In the genomic region with DNA sequence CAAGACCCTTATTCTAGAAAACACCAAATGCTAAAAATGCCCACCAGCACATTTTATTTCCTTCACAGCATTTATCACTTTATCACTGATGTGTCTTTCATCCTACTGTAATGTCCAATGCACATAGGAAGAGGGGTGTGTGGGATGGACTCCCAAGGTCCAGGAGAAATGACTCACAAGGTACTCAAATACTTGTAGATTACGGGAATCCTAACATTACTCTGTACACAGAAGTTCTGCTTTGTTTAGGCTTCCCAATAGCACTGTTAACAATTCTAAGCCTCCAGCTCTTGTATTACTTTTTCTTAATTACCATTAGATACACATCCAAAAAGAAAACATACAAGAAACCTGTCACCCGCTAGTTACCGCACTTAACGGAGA, we compare ENCODE assay signal across 9 mouse cellular contexts. TPM values are rescaled to one million over a fixed set of nuclear protein-coding genes. Genes with fewer than 3 reads are reported as not detected.
DNase-seq lines count a peak whose midpoint lies in the region; ATAC-seq and TF ChIP-seq lines count a peak whose summit lies in the region.
"Had no signal": no experiment of that assay in that cellular context is flagged by ENCODE, and none has a peak within 500 bp of the region (broad histone marks: within the 10 kb centered on the region; RNA-seq: fewer than 3 reads in every experiment).

No protein-coding gene starts in this region.

- TF ChIP-seq CTCF in kidney, adult 2 months (conservative IDR thresholded peaks at IDR 0.05; ENCODE audit: insufficient read depth, insufficient read length, low read depth, low read length) = no peak

- peak overlapping the region; percentile 62 for H3K4me3 ChIP-seq in kidney, adult 2 months (ENCODE audit: insufficient read depth, low read depth, low read length)
- H3K4me3 ChIP-seq in hindbrain, embryonic 11.5 days (ENCODE audit: low read depth, low read length) = peak overlapping the region; percentile 98
- H3K4me3 ChIP-seq in midbrain, embryonic 11.5 days (ENCODE audit: low read depth, low read length) = peak overlapping the region; percentile 96

- H3K9ac ChIP-seq in hindbrain, embryonic 11.5 days (ENCODE audit: low read depth, low read length) = peak overlapping the region; percentile 99
- peak overlapping the region; percentile 99 for H3K9ac ChIP-seq in midbrain, embryonic 11.5 days (ENCODE audit: low read length)

- no peak for DNase-seq in kidney, adult 2 months
- DNase-seq in kidney, postnatal 36 days = no peak
- DNase-seq in NIH3T3 (ENCODE audit: low read depth) = peak; percentile 55
- no peak for DNase-seq in hindbrain, embryonic 11.5 days (ENCODE audit: low spot score)
- peak; percentile 87 for DNase-seq in midbrain, embryonic 11.5 days (ENCODE audit: low spot score, missing footprints)
- DNase-seq in urinary bladder, postnatal 4 days (ENCODE audit: low spot score in 2 of 2) = no peak
- DNase-seq in layer of hippocampus, adult 9-10 months (ENCODE audit: low spot score) = no peak
- DNase-seq in yolk sac, embryonic 10.5 days (ENCODE audit: low spot score) = no peak

- TF ChIP-seq POLR2A in kidney, adult 2 months (IDR thresholded peaks at IDR 0.05; ENCODE audit: low read depth, low read length) = no peak

- H3K4me1 ChIP-seq in kidney, adult 2 months (ENCODE audit: control insufficient read depth, insufficient read depth, low read length) = peaks cover 4% of the 10 kb centered on the region
- no peaks in the 10 kb centered on the region; the same call in 1 of the 2 replicates for H3K4me1 ChIP-seq in hindbrain, embryonic 11.5 days (replicated peaks; ENCODE audit: control insufficient read depth, insufficient read depth, low read length)
- peaks cover 11% of the 10 kb centered on the region for H3K4me1 ChIP-seq in midbrain, embryonic 11.5 days (ENCODE audit: control insufficient read depth, insufficient read depth, low read length)

- H3K9me3 ChIP-seq in hindbrain, embryonic 11.5 days (ENCODE audit: control insufficient read depth, low read length) = no peaks in the 10 kb centered on the region
- H3K9me3 ChIP-seq in midbrain, embryonic 11.5 days (ENCODE audit: control insufficient read depth, low read length) = no peaks in the 10 kb centered on the region

- WGBS in kidney, adult 2 months = 8% methylated on average over 4 of the region's 4 CpGs
- WGBS in hindbrain, embryonic 11.5 days = 5% methylated on average over 4 of the region's 4 CpGs
- 4% methylated on average over 4 of the region's 4 CpGs for WGBS in midbrain, embryonic 11.5 days

- H3K27me3 ChIP-seq in kidney, adult 2 months (replicated peaks; ENCODE audit: control insufficient read depth, insufficient read depth, low read length) = no peaks in the 10 kb centered on the region
- no peaks in the 10 kb centered on the region for H3K27me3 ChIP-seq in hindbrain, embryonic 11.5 days (ENCODE audit: control insufficient read depth, insufficient read depth, low read length)
- no peaks in the 10 kb centered on the region for H3K27me3 ChIP-seq in midbrain, embryonic 11.5 days (ENCODE audit: control insufficient read depth, insufficient read depth, low read length)
- H3K27me3 ChIP-seq: Patski had no signal

- 0 out of 2 replicates have a peak overlapping the region, but pooled peaks have one; percentile 69 for H3K27ac ChIP-seq in kidney, adult 2 months (ENCODE audit: insufficient read depth, low read depth, low read length)
- peak overlapping the region; percentile 97 for H3K27ac ChIP-seq in hindbrain, embryonic 11.5 days (ENCODE audit: low read depth, low read length)
- no peak overlapping the region for H3K27ac ChIP-seq in midbrain, embryonic 11.5 days (ENCODE audit: low read depth, low read length)

- ATAC-seq in hindbrain, embryonic 11.5 days (ENCODE audit: low FRiP score) = no peak
- no peak for ATAC-seq in midbrain, embryonic 11.5 days (ENCODE audit: low FRiP score)

- H3K36me3 ChIP-seq in kidney, adult 2 months (ENCODE audit: control insufficient read depth, insufficient read depth, low read length) = no peaks in the 10 kb centered on the region
- no peaks in the 10 kb centered on the region for H3K36me3 ChIP-seq in hindbrain, embryonic 11.5 days (ENCODE audit: control insufficient read depth, insufficient read depth, low read length)
- H3K36me3 ChIP-seq in midbrain, embryonic 11.5 days (ENCODE audit: control insufficient read depth, insufficient read depth, low read length) = no peaks in the 10 kb centered on the region

- H3K4me2 ChIP-seq in hindbrain, embryonic 11.5 days (replicated peaks; ENCODE audit: low read depth, low read length) = peak overlapping the region; percentile 60
- peak overlapping the region; percentile 67 for H3K4me2 ChIP-seq in midbrain, embryonic 11.5 days

RNA-seq across cellular contexts. Expression of gene Slc39a10, which starts 40.4 kb away (rescaled TPM):
- 7.5 and 8.1 TPM in 2 replicates for polyA plus RNA-seq in kidney, adult 2 months (2012; rRNA removed)
- 78.5 and 99.9 TPM in 2 replicates for polyA plus RNA-seq in hindbrain, embryonic 11.5 days (2014; fragmentation: Nextera tagmentation; extraction: Ambion mirVana)
- polyA plus RNA-seq in midbrain, embryonic 11.5 days (2014; fragmentation: Nextera tagmentation; extraction: Ambion mirVana) = 84.7 and 93.5 TPM in 2 replicates

Comparison
In these comparisons a context has a peak if more than half of its experiments do, and no peak if none do; other contexts are left out.
1. DNase-seq: peak in NIH3T3 (single experiment) and midbrain, embryonic 11.5 days (single experiment); none in kidney, adult 2 months (single experiment), kidney, postnatal 36 days (0 of 2), hindbrain, embryonic 11.5 days (single experiment), urinary bladder, postnatal 4 days (0 of 2), layer of hippocampus, adult 9-10 months (single experiment) and yolk sac, embryonic 10.5 days (single experiment).
2. Peak in every context shown above with its lines, with median percentiles within 50 percentile points of each other: H3K4me3 ChIP-seq.